Mouse (Mus musculus) megakaryocyte progenitor cell, adult 5-6 weeks (primary cell): Measurements from ENCODE around the gene Gm10490. TPM values are rescaled to one million over a fixed set of nuclear protein-coding genes. Genes with fewer than 3 reads are reported as not detected.

ENCODE experiments used
- ATAC-seq: replicated peaks from 2 replicates; pipeline ENCODE4 v1.8.0; 2016; ENCODE audit warnings: mild to moderate bottlenecking, moderate TSS enrichment, inconsistent platforms; ENCODE audit not compliant: poor library complexity
- total RNA-seq, 2 experiments: library from RNA; stranded (forward) in 1 of 2; stranded (reverse) in 1 of 2; fragments of 157-497, 149-512 nt in 1 of 2; fragments of 200-1000 nt in 1 of 2; gene quantifications; 2 replicates each; pipeline versions ENCODE4 v1.2.3 to v1.2.4; 2015 to 2017

Gene Gm10490
- total RNA-seq, 2 experiments from 2014 or later: not detected

DNA sequence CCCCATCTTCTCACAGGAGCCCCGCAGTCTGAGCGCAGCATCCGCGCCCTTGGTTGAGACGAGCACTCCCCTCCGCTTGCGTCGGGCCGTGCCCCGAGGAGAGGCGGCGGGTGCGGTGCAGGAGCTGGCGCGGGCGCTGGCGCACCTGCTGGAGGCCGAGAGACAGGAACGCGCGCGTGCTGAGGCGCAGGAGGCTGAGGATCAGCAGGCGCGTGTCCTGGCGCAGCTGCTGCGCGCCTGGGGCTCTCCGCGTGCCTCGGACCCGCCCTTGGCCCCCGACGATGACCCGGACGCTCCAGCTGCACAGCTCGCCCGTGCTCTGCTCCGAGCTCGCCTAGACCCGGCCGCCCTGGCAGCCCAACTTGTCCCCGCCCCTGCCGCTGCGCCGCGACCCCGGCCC lies 12.7 kb downstream of the Gm10490 start:
- ATAC-seq: no peak

DNA sequence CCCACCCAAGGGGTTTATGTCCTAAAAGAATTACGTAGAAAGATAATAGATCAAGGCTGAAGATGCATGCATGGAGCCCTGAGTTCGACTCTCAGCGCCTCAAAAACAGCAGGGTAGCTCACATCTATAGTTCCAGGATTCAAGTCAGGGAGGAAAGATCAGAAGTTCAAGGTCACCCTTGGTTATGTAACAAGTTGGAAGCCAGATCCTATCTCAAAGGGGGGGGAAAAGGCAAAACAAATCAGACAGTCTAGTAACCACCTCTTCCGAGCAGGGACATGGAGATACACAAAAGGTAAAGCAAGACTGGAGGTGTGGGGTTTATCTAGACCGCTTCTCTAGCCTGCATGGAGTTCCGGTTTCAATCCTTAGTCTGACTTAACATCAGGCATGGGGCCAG lies 16.9 kb downstream of the Gm10490 start:
- ATAC-seq: no peak

DNA sequence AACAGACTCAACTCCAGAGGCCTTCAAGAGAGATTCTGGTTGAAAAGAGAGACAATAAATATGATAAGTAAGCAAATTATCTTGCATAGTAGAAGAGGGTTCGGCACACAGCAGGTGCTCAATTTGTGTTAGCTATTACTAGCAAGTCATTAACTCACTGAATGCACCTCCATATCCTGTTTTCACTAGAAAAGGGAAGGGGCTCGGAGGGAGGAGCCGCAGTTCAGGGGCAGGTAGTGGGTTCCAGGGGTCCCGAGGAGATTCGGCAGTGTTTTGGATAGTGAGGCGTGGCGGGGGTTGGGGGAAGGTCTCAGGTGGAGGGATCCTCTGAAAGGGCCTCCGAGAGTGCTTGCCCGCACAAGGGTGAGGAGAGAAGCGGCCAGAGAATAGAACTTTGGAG lies 17.8 kb downstream of the Gm10490 start:
- no peak for ATAC-seq

DNA sequence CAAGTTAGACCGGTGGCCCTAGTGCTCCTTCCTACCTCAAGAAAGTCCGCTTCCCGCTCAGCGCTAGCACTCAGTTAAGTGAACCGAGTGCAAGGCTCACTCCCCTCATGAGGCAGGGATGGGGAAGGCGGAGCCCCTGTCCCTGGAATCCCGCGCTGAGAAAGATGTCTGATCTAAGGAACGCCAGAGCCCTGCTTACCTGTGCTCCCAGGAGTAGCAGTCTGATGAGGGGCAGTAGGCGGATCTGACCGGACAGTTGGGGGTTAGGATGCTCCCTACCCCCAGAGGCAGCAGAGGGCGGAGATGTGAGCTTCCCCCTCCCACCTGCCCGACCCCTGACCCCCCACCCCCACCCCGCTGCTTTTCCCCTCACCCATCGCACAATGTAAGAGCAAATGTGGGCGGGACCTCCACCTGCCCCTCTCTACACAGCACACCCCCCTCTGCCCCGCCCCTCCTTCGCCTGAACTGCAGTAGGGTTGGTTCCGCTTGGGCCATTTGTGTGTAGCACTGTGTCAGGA lies 19.0 kb downstream of the Gm10490 start, which contains the start of gene Eras:
TSS of gene Eras (minus strand) at position 338 of the 521 bp plus-strand sequence.
- no peak for ATAC-seq

DNA sequence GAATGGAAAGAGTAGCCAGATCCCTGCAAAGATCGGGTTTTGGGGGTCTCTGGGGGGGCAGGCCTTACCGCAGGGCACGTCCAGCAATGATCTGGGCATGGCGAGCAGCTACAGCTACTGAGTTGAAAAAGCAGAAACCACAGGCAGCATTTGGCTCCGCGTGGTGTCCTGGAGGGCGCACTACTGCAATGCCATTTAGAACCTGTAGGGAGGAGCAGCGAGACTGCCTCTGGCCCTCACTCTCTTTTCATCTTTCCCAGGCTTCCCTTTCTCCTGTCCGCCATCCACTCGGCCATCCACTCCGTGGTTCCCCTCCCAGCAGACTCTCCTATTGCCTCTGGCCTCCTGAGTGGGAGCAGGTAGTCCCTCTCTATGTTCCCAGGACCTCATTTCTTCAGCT lies 27.5 kb downstream of the Gm10490 start:
- peak; percentile 80 for ATAC-seq

DNA sequence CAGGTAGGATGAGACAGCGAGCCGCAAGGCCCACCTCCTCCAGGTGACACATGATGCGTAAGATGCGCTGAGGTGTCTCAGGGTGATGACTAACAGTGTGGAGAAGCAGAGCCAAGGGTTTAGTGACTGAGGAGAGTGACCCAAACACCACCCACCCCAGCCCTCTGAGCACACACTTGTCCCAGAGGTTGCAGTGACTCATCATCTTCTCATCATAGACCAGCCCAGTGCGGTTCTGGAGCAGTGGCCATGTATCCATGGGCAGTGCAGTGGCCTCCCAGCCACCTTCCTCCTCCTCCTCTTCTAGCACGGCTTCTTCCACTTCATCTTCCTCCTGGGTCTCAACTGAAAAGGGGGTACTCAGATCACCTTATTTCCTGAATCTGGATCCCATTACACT lies 28.3 kb downstream of the Gm10490 start:
- ATAC-seq: no peak

DNA sequence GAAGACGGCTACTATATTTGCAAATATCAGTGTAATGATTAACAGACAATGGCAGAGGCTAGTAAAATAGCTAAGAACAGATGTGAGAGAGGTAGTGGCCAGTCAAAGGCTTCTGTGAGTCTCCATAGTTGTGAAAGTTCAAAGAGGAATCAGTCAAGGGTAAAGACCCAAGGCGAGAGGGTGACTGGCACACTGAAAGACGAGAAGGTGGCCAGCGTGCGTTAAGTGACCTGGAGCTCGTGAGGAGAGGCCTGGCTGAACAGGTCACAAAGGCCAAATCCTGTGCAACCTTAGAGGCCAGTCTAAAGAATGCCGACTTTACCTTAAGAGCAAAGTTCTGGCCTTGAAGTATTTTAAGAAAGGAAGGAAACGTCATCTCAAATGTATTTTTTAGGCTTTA lies 36.3 kb downstream of the Gm10490 start:
- no peak for ATAC-seq

DNA sequence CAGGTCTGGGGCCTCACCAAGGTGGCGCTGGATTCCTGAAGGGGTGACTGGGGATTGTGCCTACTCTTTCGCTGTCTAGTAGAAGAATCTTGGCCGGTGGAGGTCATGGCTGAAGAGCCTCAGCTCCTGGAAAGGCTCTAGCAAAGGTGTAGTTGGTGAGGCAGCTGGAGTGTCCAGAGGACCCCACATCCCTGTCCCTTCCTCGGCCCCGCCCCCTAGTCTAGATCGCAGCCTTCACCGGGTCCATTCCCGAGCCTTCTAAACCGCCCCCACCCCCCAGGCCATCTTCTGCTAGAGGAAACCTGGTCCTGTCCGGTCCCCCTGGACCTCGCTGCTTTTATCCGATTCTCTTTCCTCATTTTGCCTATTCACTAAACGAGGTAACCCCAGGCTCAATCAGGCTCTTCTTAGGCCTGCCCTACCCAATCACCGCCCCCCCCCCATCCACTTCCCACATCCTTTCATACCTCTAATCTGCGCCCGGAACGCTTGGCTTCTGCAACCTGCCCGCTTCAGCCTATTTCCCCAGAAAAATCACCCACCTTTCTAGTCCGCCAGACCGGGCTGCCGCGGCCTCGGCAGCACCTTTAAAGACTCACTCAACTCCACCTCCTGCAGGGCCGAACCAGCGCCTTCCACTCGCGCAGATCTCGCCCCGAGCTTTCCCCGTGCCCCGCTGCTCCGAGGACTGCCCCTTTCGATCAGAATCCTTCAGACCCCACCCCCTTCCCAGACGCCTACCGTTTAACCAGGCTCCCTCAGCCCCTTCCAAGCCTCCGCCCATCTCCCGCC lies 38.0 kb downstream of the Gm10490 start, which contains the start of gene Hdac6:
TSS of gene Hdac6 (minus strand) at position 782 of the 792 bp plus-strand sequence.
- no peak for ATAC-seq

DNA sequence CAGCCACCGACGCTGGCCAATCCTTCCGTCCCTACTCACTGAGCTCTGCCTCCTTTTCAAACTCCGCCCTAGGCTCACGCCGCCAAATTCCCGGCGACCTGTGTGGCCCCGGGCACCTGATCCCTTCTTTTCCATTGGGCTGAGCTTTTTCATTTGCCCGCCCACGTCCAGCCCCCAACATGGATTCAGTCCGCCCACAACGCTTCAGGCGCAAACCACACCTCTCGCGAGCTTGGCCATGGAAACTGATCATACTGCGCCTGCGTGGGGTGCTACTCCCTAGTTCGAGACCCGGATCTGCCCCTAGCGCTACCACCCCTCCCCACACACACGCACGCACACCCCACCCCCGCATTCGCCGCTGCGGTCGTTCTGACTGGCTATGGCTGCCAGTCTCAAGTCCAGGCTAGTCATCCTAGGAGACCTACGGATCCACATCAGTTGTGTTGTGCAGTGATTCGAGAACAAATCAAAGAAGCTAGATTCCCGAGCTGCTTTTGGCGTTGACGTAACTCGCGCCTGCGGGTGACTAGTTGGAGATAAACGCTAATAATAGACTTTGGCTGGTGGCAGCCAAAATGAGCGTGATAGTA lies 38.7 kb downstream of the Gm10490 start:
- peak; percentile 98 for ATAC-seq

DNA sequence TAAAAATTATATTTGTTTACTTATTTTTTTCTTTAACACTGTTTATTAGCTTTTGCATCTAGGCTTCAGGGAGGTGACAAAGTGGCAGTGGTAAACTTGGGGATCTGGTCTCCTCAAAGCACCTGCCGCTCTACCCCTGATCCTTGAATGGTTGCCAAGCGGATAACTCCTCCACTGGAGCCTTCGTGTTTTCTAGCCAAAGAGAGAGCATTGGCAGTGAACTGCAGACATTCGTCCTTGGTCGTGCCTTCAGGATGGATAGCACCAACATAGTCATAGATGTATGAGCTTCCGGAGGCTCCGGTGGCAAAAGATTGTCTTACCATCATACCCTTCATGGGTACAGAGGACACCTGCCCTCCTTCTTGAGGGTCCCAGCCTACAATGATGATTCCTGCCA lies 40.7 kb downstream of the Gm10490 start:
- no peak for ATAC-seq

DNA sequence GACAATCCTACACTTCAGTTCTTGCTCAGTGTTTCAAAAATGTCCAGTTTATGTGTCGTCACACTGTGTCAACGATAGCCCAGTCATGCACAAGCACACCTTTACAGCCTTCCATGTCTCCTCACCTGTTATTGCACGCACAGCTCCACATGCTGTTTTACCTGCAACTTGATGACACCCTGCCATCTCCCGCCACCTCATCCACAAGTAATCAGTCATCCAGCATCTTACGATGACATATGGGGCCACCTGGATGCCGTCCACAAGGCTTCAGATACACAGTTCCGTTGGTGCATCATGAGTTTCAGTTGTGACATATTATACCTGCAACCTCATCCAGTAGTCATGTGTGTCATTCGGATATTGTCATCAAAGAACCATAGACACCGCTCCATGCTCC lies 49.5 kb downstream of the Gm10490 start:
- no peak for ATAC-seq

Other genes starting within 250 kb of the Gm10490 start
- 115 and 133 TPM in 2 replicates for gene Plp2, start 238.2 kb upstream of the Gm10490 start, total RNA-seq (2015)
- 26.4 and 37.1 TPM in 2 replicates for gene Plp2, start 238.2 kb upstream of the Gm10490 start, total RNA-seq (2017)
- not detected in 2 replicates for gene Magix, start 228.3 kb upstream of the Gm10490 start, total RNA-seq (2015)
- not detected in 2 replicates for gene Magix, start 228.3 kb upstream of the Gm10490 start, total RNA-seq (2017)
- 26.8 and 28.2 TPM in 2 replicates for gene Gpkow, start 212.4 kb upstream of the Gm10490 start, total RNA-seq (2015)
- 19.2 and 24.4 TPM in 2 replicates for gene Gpkow, start 212.4 kb upstream of the Gm10490 start, total RNA-seq (2017)
- 27.3 and 39.9 TPM in 2 replicates for gene Wdr45, start 195.2 kb upstream of the Gm10490 start, total RNA-seq (2015)
- gene Wdr45, start 195.2 kb upstream of the Gm10490 start, total RNA-seq (2017): 18.4 and 21.7 TPM in 2 replicates
- 0.59 TPM in 1 of 2 replicates, not detected in the other for gene Gm45208, start 187.3 kb upstream of the Gm10490 start, total RNA-seq (2015)
- gene Gm45208, start 187.3 kb upstream of the Gm10490 start, total RNA-seq (2017): not detected in 2 replicates
- gene Praf2, start 181.1 kb upstream of the Gm10490 start, total RNA-seq (2015): 11.1 and 15.3 TPM in 2 replicates
- 3.4 and 4.9 TPM in 2 replicates for gene Praf2, start 181.1 kb upstream of the Gm10490 start, total RNA-seq (2017)
- gene Ccdc120, start 158.6 kb upstream of the Gm10490 start, total RNA-seq (2015): 0.88 and 1.2 TPM in 2 replicates
- gene Ccdc120, start 158.6 kb upstream of the Gm10490 start, total RNA-seq (2017): 0.33 and 1.1 TPM in 2 replicates
- gene Tfe3, start 147.0 kb upstream of the Gm10490 start, total RNA-seq (2015): 12.2 and 14.6 TPM in 2 replicates
- 4.6 and 7.1 TPM in 2 replicates for gene Tfe3, start 147.0 kb upstream of the Gm10490 start, total RNA-seq (2017)
- 34.4 and 34.9 TPM in 2 replicates for gene Gripap1, start 119.8 kb upstream of the Gm10490 start, total RNA-seq (2015)
- gene Gripap1, start 119.8 kb upstream of the Gm10490 start, total RNA-seq (2017): 48.6 and 69.7 TPM in 2 replicates
- gene Kcnd1, start 87.3 kb upstream of the Gm10490 start, total RNA-seq (2015): 0.34 and 0.42 TPM in 2 replicates
- gene Kcnd1, start 87.3 kb upstream of the Gm10490 start, total RNA-seq (2017): 0.21 and 0.68 TPM in 2 replicates
- gene Otud5, start 68.2 kb upstream of the Gm10490 start, total RNA-seq (2015): 33.0 and 33.7 TPM in 2 replicates
- 48.6 and 58.7 TPM in 2 replicates for gene Otud5, start 68.2 kb upstream of the Gm10490 start, total RNA-seq (2017)
- 5.9 TPM in 2 replicates for gene Pim2, start 31.3 kb upstream of the Gm10490 start, total RNA-seq (2015)
- 1.2 and 1.5 TPM in 2 replicates for gene Pim2, start 31.3 kb upstream of the Gm10490 start, total RNA-seq (2017)
- gene Slc35a2, start 25.5 kb upstream of the Gm10490 start, total RNA-seq (2015): 8.9 and 10.4 TPM in 2 replicates
- 12.2 and 25.1 TPM in 2 replicates for gene Slc35a2, start 25.5 kb upstream of the Gm10490 start, total RNA-seq (2017)
- gene Pqbp1, start 10.3 kb upstream of the Gm10490 start, total RNA-seq (2015): 25.1 and 30.3 TPM in 2 replicates
- gene Pqbp1, start 10.3 kb upstream of the Gm10490 start, total RNA-seq (2017): 136 and 167 TPM in 2 replicates
- 116 and 133 TPM in 2 replicates for gene Timm17b, start 10.2 kb upstream of the Gm10490 start, total RNA-seq (2015)
- 79.3 and 90.7 TPM in 2 replicates for gene Timm17b, start 10.2 kb upstream of the Gm10490 start, total RNA-seq (2017)
- gene Gm10491, start 1.7 kb upstream of the Gm10490 start, total RNA-seq (2015): not detected in 2 replicates
- not detected in 2 replicates for gene Gm10491, start 1.7 kb upstream of the Gm10490 start, total RNA-seq (2017)
- not detected in 2 replicates for gene Pcsk1n, start 10.3 kb downstream of the Gm10490 start, total RNA-seq (2015)
- gene Pcsk1n, start 10.3 kb downstream of the Gm10490 start, total RNA-seq (2017): not detected in 2 replicates
- not detected in 2 replicates for gene Eras, start 19.1 kb downstream of the Gm10490 start, total RNA-seq (2015)
- gene Eras, start 19.1 kb downstream of the Gm10490 start, total RNA-seq (2017): not detected in 2 replicates
- 9.2 and 10.4 TPM in 2 replicates for gene Hdac6, start 38.3 kb downstream of the Gm10490 start, total RNA-seq (2015)
- 6.5 and 7.6 TPM in 2 replicates for gene Hdac6, start 38.3 kb downstream of the Gm10490 start, total RNA-seq (2017)
- gene Gata1, start 68.5 kb downstream of the Gm10490 start, total RNA-seq (2015): 10.7 and 26.3 TPM in 2 replicates
- 8.7 and 20.8 TPM in 2 replicates for gene Gata1, start 68.5 kb downstream of the Gm10490 start, total RNA-seq (2017)
- not detected in 2 replicates for gene Glod5, start 109.0 kb downstream of the Gm10490 start, total RNA-seq (2015)
- gene Glod5, start 109.0 kb downstream of the Gm10490 start, total RNA-seq (2017): not detected in 2 replicates
- gene Suv39h1, start 165.2 kb downstream of the Gm10490 start, total RNA-seq (2015): 53.5 and 64.6 TPM in 2 replicates
- gene Suv39h1, start 165.2 kb downstream of the Gm10490 start, total RNA-seq (2017): 79.2 and 81.6 TPM in 2 replicates
- 73.0 and 75.7 TPM in 2 replicates for gene Was, start 181.0 kb downstream of the Gm10490 start, total RNA-seq (2015)
- gene Was, start 181.0 kb downstream of the Gm10490 start, total RNA-seq (2017): 98.9 and 103 TPM in 2 replicates
- 11.9 and 14.4 TPM in 2 replicates for gene Wdr13, start 223.3 kb downstream of the Gm10490 start, total RNA-seq (2015)
- 16.3 and 25.5 TPM in 2 replicates for gene Wdr13, start 223.3 kb downstream of the Gm10490 start, total RNA-seq (2017)
- 1,002 and 1,150 TPM in 2 replicates for gene Rbm3, start 236.3 kb downstream of the Gm10490 start, total RNA-seq (2015)
- gene Rbm3, start 236.3 kb downstream of the Gm10490 start, total RNA-seq (2017): 1,310 and 1,340 TPM in 2 replicates